Mouse (Mus musculus) left cerebral cortex, adult 18-20 months (tissue): ENCODE results near the gene Csrp3. TPM values are rescaled to one million over a fixed set of nuclear protein-coding genes. Genes with fewer than 3 reads are reported as not detected.

Source experiments
- DNase-seq, 2 experiments: peaks; one replicate each; pipeline ENCODE4 v3.0.0; 2021 to 2022; ENCODE audit warnings: low spot score in 2 of 2, mixed read lengths in 1 of 2
- long read RNA-seq, 2 experiments: library from polyadenylated mRNA; stranded (forward); transcript quantifications; one replicate each; pipeline ENCODE4 v2.0.0; 2021
- total RNA-seq, 2 experiments: library from RNA; stranded (reverse); gene quantifications; 2 replicates each; pipeline ENCODE4 v1.2.3; 2021

Csrp3 gene
- total RNA-seq: not detected
- long read RNA-seq, experiment 1: 0 reads
- long read RNA-seq, experiment 2: 0 reads

DNA sequence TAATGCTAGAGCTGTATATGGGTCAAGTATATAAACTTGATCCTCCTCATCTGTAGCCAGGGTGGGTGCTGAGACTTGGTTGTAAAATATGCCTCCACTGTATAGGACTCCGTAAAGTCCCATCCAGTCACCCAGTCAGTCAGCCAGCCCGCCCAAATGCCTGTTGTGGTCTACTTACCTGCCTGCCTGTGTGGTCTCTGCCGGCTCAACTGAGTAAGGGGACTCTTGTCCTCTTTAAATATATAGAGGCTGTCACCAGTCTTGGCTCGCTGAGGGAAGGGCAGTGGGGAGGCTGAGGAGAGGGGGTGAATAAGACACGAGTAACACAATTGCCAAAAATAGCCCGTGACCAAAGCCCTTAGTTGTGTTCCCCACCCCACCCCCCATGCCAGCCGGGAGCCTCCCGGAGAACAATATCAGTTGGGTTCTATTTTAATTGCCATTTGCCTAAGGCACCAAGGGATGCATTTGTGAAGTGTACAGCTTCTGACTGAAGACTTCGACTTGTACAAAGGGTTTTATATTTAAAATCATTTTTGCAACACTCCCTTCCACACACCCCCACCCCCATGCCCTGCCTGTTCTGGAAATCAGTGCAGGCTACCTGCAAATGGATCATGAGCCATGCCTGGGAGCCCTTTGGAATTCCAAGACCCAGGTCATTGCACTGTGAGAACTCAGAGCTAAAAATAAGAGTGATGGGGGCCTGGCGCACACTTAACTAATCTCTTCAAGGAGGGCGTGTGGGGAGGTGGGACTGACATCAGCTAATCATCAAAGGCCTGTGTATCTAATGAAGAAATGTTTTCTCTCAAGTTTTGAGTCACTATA, at the start of gene Csrp3:
Csrp3 (minus strand) TSS at position 214 of the 831 bp plus-strand sequence.
- DNase-seq: no peak

- no peak for DNase-seq
These were observed 48.2 kb upstream of the Csrp3 start for GRCm38 (mm10) chr7:48896051-48896450.

GRCm38 (mm10) chr7:48895475-48895874, 47.6 kb upstream of the Csrp3 start:
- no peak for DNase-seq

DNA sequence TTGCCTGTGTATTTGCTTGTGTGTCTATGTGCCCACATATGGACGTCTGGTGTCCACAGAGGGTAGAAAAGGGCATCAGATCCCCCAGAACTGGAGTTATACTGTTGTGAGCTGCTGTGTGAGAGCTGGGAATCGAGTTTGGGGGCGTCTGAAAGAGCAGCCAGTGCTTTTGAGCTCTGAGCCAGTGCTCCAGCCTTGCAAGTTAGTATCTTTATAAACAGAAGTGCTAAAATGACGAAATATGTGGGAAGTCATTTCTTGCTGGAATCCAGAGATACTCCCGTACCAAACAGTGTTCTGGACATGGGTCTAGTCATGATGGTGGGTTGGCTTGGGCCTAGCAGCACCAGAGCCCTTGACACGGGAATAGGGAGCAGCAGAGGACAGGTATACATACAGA, 46.9 kb upstream of the Csrp3 start:
- DNase-seq: no peak

GRCm38 (mm10) chr7:48894152-48894551, 46.3 kb upstream of the Csrp3 start:
- DNase-seq: peak; percentile 73 to 75

- DNase-seq: no peak
These were observed 45.3 kb upstream of the Csrp3 start for GRCm38 (mm10) chr7:48893093-48893492.

DNA sequence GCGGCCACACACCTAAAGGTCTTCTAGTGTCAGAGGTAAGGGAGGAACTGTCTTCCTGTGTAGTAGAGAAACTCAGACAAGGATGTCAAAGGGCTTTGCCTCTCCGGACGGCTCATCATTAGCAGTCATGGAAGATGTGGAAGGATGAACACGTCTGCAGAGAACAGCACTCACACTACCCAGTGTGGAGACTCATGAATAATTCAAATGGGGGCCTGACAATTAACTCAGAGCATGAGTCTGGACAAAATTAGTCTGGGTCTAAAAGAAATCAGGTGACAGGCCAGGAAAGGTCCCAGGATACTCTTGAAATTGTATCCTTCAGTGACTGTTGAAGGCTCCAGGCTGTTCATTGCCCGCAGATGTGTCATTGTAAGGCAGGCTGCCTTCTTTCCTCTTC, 43.2 kb upstream of the Csrp3 start:
- DNase-seq: no peak

DNA sequence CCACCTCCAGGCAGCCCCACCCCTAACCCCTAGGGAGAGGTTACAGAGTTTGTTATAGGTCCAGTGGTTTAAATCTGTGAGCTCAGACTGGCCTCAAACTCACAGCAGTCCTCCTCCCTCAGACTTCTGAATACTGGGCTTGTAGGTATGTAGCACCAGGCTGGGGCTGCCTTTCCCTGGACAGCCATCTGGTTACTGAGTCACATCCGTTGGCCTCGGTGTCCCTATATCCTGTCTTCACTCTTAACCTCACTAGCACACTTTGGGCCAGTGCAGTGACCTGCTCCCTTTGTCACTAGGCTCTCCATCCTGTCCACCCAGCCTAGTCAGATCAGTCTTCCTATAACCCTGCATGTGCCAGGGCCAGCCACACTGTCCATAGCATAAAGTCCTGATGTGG, 40.9 kb upstream of the Csrp3 start:
- DNase-seq: no peak

- no peak for DNase-seq
These were observed 40.1 kb upstream of the Csrp3 start for GRCm38 (mm10) chr7:48887973-48888372.

GRCm38 (mm10) chr7:48884266-48884611, 36.4 kb upstream of the Csrp3 start:
- no peak for DNase-seq

DNA sequence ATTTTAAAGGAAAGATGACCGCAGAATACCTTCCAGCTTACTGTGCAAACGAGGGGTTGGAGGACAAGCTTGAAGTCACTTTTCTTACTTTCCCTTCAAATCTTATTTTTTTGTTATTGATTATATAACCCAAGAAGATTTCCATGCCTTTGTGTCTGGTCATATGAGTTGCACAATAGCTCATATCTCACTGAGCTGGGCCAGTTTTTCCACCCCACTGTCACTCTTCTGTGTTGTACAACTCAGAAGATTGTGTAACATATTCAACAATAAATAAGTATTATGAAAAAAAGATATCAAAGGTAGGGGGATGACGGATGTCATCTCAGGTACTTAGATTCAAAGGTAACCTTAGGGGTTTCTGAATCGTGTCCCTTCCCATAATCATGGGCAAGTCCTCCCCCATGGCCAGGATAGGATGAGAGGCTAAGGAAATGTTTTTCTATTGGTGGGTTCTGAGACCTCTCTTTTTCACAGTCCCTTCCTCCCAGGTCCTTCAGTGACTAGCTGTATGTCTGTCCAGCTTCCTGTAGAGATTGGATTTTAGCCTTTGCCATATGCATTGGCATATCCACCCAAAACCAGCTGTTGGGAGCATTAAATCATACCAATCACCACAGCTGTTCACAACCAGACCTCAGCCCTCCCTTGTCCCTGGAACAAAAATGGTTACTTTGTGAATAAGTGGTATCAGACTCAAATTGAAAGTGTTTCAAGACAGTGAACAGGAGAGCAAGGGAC, 35.9 kb upstream of the Csrp3 start:
- no peak for DNase-seq

GRCm38 (mm10) chr7:48881971-48882609, 34.3 kb upstream of the Csrp3 start:
- DNase-seq: no peak

GRCm38 (mm10) chr7:48881486-48881885, 33.7 kb upstream of the Csrp3 start, which contains the start of gene E2f8:
E2f8 (minus strand) TSS chr7:48881596.
- peak; percentile 32 to 35 for DNase-seq

DNA sequence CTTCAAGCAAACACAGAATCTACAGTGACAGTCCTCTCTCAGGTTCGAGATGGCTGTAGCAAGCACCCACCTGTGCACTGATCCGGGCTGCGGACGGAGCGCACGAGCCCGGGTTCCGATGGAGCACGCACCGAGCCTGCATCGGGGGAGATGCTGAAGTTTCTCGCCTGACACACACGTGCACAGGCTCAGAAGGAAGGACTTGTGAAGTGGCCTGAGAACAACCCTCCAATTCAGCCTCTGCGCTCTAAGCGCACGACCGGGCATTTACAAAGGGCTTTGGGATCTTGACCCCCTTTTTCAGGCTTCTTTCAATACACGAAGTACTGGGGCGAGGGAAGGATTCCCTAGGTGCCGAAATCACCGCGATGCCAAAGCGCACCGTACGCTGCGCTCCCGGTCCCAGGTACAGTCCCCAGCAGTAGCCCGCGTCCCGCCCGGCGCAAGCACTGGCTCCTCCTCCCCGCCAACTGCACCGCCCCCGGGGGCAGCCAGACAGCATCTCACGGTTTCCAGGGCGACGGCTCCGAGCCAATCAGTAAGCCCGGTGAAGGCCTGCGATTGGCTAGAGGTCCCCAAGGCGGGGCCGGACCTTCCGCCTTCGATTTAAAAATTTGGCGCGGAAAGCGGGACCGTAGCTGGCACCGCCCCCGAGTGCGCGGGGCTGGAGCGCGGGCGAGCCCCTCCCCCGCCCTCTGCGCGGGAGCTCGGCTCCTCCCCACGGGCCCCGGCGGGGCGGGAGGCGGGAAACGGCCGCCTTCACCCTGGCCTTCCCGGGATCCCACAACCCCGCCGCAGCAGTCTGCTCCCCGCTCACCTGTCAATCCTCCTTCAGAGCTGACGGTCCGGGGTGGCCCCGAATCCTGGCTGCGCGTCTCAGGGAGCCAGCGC, 33.0 kb upstream of the Csrp3 start:
- peak; percentile 90 to 96 for DNase-seq

DNA sequence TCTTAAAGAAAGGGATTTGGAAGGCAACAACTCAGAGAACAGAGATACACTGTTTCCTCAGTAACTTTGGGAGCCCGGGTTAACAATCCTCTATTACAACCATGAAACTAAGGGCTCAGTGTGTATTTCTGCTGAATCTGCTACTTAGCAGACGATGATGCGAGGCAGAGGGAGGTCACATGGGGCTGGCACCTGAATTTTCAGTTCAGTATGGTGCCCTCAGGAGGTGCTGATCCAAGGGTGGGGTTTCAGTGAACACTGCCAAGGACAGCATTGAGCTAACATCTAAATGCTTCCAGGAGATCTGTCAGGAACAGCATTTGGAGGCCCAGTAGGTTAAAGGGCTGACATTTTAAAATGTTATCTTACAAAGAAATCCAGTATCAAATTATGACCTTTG, 31.7 kb upstream of the Csrp3 start:
- DNase-seq: no peak

GRCm38 (mm10) chr7:48877786-48878390, 30.1 kb upstream of the Csrp3 start:
- no peak for DNase-seq

DNA sequence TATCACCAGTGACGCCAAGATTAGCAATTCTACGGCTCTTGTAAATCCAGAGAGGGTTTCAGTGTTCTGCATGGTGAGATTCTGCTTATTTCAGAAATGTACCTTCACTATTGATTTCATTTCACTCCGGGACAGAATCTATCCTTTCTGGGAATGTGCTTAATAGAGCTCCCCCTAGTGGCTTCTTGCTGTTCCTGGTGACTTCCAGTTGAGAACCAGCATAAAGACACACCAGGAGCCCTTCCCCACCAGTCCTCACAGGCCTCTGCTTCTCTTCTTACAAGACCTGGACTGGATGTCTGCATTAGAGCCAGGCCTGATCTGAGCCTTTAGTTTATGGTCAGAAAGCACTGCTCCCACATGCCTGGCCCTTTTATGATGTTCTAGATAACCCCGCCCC, 28.7 kb upstream of the Csrp3 start:
- DNase-seq: peak; percentile 51 to 57

DNA sequence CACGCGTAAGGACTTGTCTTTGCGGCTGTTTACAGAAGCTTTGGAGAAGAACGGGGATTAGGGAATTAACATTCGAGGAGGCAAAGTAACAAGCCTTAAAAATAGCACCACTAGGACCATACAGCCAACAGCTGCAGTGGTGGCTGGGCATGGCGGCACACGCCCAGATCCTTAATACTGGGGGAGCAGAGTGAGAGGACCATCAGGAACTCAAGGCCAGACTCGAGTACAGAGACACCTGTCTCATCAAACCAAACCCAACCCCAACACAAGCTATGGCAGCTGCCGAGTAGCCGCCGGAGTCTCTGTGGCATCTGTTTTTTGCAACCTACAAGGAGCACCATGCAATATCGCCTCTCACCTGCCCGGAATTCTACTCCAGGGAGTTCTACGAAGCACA, 27.3 kb upstream of the Csrp3 start:
- DNase-seq: no peak

- no peak for DNase-seq
These were observed 23.5 kb upstream of the Csrp3 start for GRCm38 (mm10) chr7:48871292-48871691.

DNA sequence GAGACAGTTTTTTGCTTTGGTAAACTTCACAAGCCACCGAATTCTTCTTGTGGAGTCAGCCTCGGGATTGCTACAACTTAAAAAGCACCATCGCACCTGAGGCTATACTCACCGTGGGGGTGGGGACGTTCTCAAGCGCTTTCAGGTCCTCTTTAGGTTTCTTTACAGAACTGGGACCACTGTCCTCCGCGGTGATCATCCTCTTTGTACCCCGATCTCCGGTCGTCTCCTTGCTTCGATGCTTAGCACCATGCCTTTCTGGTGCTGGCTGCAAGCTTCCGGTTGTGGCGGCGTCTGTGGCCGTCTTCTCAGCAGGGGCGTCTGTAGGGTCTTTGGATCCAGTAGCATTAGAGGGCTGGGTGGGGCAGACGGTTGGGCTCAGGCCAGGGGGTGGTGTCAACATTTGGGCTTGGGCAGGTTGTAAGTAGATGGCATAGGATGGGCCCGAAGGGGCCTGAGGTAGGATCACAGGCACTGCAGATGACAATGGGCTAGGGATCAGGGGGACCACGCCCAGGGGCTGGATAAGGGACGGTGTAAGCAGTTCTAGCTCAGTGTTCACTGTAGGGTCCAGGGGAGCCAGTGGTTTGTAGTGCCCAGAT, 22.8 kb upstream of the Csrp3 start:
- no peak for DNase-seq
